ENCODE assay signal across 8 mouse cellular contexts in the genomic region with DNA sequence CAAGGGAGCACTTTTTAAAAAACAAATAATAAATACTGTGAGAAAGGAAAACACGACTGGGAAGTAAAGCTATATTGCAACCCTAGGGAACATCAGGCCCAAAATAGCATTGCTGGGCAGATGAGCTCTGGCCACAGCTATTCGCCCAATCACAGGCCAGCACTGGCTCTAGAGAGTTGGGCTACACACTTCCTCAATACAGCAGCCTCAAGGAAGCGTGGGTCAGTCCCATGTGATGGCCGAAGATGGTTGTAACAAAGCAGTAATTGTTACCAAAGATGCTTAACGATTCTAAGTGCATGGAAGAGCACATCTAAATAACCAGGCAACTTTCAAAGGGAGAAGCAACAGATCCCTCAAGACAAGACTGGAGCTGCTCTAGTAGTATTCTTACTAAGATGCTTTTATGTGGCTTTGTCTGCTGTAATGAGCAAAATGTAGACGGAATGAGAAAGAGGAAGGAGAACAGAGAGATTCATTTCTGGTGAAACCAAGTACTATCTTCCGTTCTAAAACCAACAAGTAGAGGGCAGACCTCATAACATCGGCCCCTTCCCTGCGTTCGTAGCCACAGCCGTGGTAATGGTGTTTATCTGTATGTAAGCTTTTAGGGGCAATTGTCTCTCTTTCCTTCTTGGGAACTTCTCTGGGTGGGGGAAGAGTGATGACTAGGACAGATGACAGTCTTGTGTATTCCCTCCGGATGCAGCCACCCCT. TPM values are rescaled to one million over a fixed set of nuclear protein-coding genes. Genes with fewer than 3 reads are reported as not detected.
DNase-seq lines count a peak whose midpoint lies in the region; ATAC-seq and TF ChIP-seq lines count a peak whose summit lies in the region.

No protein-coding gene starts in this region.

- H3K27me3 ChIP-seq in heart, adult 2 months (ENCODE audit: control insufficient read depth, insufficient read depth, low read length), result no peaks in the 10 kb centered on the region

- H3K27ac ChIP-seq in heart, adult 2 months, result peak overlapping the region; percentile 90

- TF ChIP-seq EP300 in heart, adult 2 months (IDR thresholded peaks at IDR 0.05; ENCODE audit: insufficient read depth, low read depth, low read length), result no peak

- no peaks in the 10 kb centered on the region for H3K36me3 ChIP-seq in heart, adult 2 months (ENCODE audit: control insufficient read depth, insufficient read depth, low read length)

- 33% methylated on average over 12 of the region's 12 CpGs for WGBS in heart, adult 2 months

- H3K4me1 ChIP-seq in heart, adult 2 months (ENCODE audit: control insufficient read depth, insufficient read depth, low read length), result peaks cover 34% of the 10 kb centered on the region

- peak overlapping the region; percentile 34 for H3K9ac ChIP-seq in heart, adult 2 months (ENCODE audit: low read depth, low read length)

- peak; percentile 25 for ATAC-seq in neutrophil, adult 5-6 weeks (ENCODE audit: extremely low read depth, insufficient number of reproducible peaks, low FRiP score, poor library complexity, severe bottlenecking)

- H3K79me2 ChIP-seq in heart, adult 2 months (replicated peaks; ENCODE audit: control insufficient read depth, insufficient read depth, low read length), result no peaks in the 10 kb centered on the region

- intact Hi-C loops in heart, adult 2 months (cut with DNase I), result loop anchor here (5.0 kb wide), 1 partner anchor 72 kb away; no protein-coding TSS in a partner anchor
- intact Hi-C loops in left cerebral cortex, postnatal 10 days (cut with DNase I), result loop anchor here (5.0 kb wide), 3 partner anchors 47 to 122 kb away; no protein-coding TSS in a partner anchor

- DNase-seq in heart, adult 11 months, result peak; percentile 99
- DNase-seq in heart, adult 8-10 months (ENCODE audit: low spot score), result no peak
- peak; percentile 77 for DNase-seq in CD4-positive, CD25-positive, alpha-beta regulatory T cell, adult 2 months (ENCODE audit: low read depth, low spot score)
- DNase-seq in heart, adult 2 months, result peak in 1 of 2 experiments; percentile 75
- DNase-seq in kidney, postnatal 14 days, result peak; percentile 44
- no peak for DNase-seq in left cerebral cortex, postnatal 10 days (ENCODE audit: extremely low spot score in 1 of 2, low spot score in 2 of 2)
- no peak for DNase-seq in embryo, embryonic 10 days (ENCODE audit: low spot score)

- peak; percentile 18; the same call in 1 of the 2 replicates for TF ChIP-seq CTCF in heart, adult 2 months (IDR thresholded peaks at IDR 0.05)

- no peak overlapping the region for H3K4me3 ChIP-seq in heart, adult 2 months

- peak; percentile 67 for TF ChIP-seq POLR2A in heart, adult 2 months (IDR thresholded peaks at IDR 0.05; ENCODE audit: insufficient read depth, low read depth, low read length)

RNA-seq across cellular contexts. Expression of gene Rasa3, which starts 3.0 kb away (rescaled TPM):
- 10 to 100 TPM; 13.2 to 16.2 (median 13.9) TPM for total RNA-seq in heart, adult 8-10 months (2022)
- total RNA-seq in heart, adult 2 months (2021), result 10 to 100 TPM; 14.6 to 16.9 TPM
- polyA plus RNA-seq in heart, adult 2 months (2012; rRNA removed), result 16.5 and 16.8 TPM in 2 replicates
- total RNA-seq in neutrophil, adult 5-6 weeks (2017), result 437 and 443 TPM in 2 replicates
- total RNA-seq in left cerebral cortex, postnatal 10 days (2021), result 10 to 100 TPM; 55.6 to 56.9 TPM

RNA-seq across cellular contexts. Expression of gene Cfap97d2, which starts 31.2 kb away (rescaled TPM):
- total RNA-seq in heart, adult 8-10 months (2022), result not detected
- total RNA-seq in heart, adult 2 months (2021), result under 1 TPM in 1 of 2 experiments, not detected in 1; 0.52 TPM
- 0.49 TPM in 1 of 2 replicates, not detected in the other for polyA plus RNA-seq in heart, adult 2 months (2012; rRNA removed)
- total RNA-seq in neutrophil, adult 5-6 weeks (2017), result not detected in 2 replicates
- 1 to 10 TPM in 1 of 2 experiments, under 1 TPM in 1; 0.75 to 1.5 TPM for total RNA-seq in left cerebral cortex, postnatal 10 days (2021)

Comparison
In these comparisons a context has a peak if more than half of its experiments do, and no peak if none do; other contexts are left out.
1. DNase-seq: peak in heart, adult 11 months (single experiment), CD4-positive, CD25-positive, alpha-beta regulatory T cell, adult 2 months (single experiment) and kidney, postnatal 14 days (single experiment); none in heart, adult 8-10 months (single experiment), left cerebral cortex, postnatal 10 days (0 of 2) and embryo, embryonic 10 days (single experiment).